Mouse (Mus musculus) ES-Bruce4 (cell line): ENCODE data around the gene Cygb. TPM values are rescaled to one million over a fixed set of nuclear protein-coding genes. Genes with fewer than 3 reads are reported as not detected.
"Not testable (repeated sequence)": the region's sequence is repeated elsewhere in the genome, so short reads cannot be mapped to it uniquely, and the experiment has no call there.

Experiments used
- H3K27ac ChIP-seq: 2 replicates; pipeline ENCODE4 v1.5.1; 2012; ENCODE audit warnings: low read length, inconsistent platforms; ENCODE audit not compliant: insufficient read depth
- H3K27me3 ChIP-seq: 2 replicates; pipeline ENCODE4 v1.6.1; 2012; ENCODE audit warnings: mild to moderate bottlenecking, low read length, inconsistent platforms; ENCODE audit not compliant: control insufficient read depth, poor library complexity, insufficient read depth, severe bottlenecking
- H3K36me3 ChIP-seq: 2 replicates; pipeline ENCODE4 v1.6.1; 2012; ENCODE audit warnings: inconsistent platforms, mild to moderate bottlenecking, low read length, moderate library complexity; ENCODE audit not compliant: control insufficient read depth, poor library complexity, insufficient read depth, severe bottlenecking
- H3K4me1 ChIP-seq: one replicate; pipeline ENCODE4 v1.8.1; 2011; ENCODE audit warnings: low read length; ENCODE audit not compliant: control insufficient read depth, insufficient read depth
- H3K4me3 ChIP-seq: 2 replicates; pipeline ENCODE4 v1.5.1; 2011; ENCODE audit warnings: low read depth, mild to moderate bottlenecking, low read length
- H3K9ac ChIP-seq: 2 replicates; pipeline ENCODE4 v1.6.1; 2012; ENCODE audit warnings: low read depth, mild to moderate bottlenecking, inconsistent platforms; ENCODE audit not compliant: poor library complexity, severe bottlenecking
- H3K9me3 ChIP-seq: replicated peaks from 2 replicates; pipeline ENCODE4 v1.6.1; 2012; ENCODE audit warnings: mild to moderate bottlenecking, low read length, inconsistent platforms; ENCODE audit not compliant: control insufficient read depth, poor library complexity, insufficient read depth, severe bottlenecking
- CTCF ChIP-seq: IDR thresholded peaks from one replicate; pipeline ENCODE4 v1.8.1; 2011; ENCODE audit warnings: low read depth, low read length
- EP300 ChIP-seq: IDR thresholded peaks from 2 replicates; pipeline ENCODE4 v1.6.1; 2011; ENCODE audit warnings: low read depth, low read length; ENCODE audit not compliant: insufficient read depth
- POLR2A ChIP-seq: IDR thresholded peaks from one replicate; pipeline ENCODE4 v1.8.1; 2011; ENCODE audit warnings: low read length; ENCODE audit not compliant: insufficient read depth
- polyA plus RNA-seq: library from polyadenylated mRNA; stranded (reverse); fragments of >200 nt; gene quantifications from 2 replicates; pipeline ENCODE4 v1.2.4, GENCODE M21; 2011; ENCODE audit warnings: low read depth; ENCODE audit not compliant: missing spikeins, insufficient read depth, insufficient read length

Gene Cygb
- polyA plus RNA-seq, 1 experiment = not detected

DNA sequence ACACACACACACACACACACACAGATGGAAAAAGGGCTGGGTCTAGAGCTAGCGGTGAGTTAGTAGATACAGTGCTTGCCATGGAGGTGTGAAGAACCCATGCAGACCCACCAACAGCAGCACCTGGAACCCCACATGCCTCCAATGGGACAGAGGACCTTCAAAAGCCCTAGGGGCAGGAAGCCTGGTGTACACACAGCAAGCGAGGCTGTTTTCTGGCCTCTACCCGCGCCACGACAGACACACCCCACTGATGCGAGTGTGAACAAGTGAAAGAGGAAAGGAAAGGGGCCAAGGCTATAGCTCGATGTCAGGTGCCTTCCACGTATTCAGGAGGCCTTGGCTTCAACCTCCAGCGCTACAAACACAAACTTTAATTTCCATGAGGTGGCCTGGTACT lies 42.2 kb downstream of the Cygb start:
- no peaks in the 10 kb centered on the region for H3K36me3 ChIP-seq
- H3K4me3 ChIP-seq = no peak overlapping the region
- H3K4me1 ChIP-seq = peaks cover 9% of the 10 kb centered on the region
- H3K9ac ChIP-seq = no peak overlapping the region
- no peaks in the 10 kb centered on the region for H3K9me3 ChIP-seq
- H3K27me3 ChIP-seq = no peaks in the 10 kb centered on the region
- TF ChIP-seq CTCF = no peak
- no peak for TF ChIP-seq EP300
- TF ChIP-seq POLR2A = no peak
- H3K27ac ChIP-seq = no peak overlapping the region

GRCm38 (mm10) chr11:116611168-116611567 lies 42.9 kb downstream of the Cygb start:
- not testable (repeated sequence) for H3K27me3 ChIP-seq, H3K36me3 ChIP-seq, H3K9ac ChIP-seq, H3K4me1 ChIP-seq, H3K4me3 ChIP-seq, H3K9me3 ChIP-seq, H3K27ac ChIP-seq

DNA sequence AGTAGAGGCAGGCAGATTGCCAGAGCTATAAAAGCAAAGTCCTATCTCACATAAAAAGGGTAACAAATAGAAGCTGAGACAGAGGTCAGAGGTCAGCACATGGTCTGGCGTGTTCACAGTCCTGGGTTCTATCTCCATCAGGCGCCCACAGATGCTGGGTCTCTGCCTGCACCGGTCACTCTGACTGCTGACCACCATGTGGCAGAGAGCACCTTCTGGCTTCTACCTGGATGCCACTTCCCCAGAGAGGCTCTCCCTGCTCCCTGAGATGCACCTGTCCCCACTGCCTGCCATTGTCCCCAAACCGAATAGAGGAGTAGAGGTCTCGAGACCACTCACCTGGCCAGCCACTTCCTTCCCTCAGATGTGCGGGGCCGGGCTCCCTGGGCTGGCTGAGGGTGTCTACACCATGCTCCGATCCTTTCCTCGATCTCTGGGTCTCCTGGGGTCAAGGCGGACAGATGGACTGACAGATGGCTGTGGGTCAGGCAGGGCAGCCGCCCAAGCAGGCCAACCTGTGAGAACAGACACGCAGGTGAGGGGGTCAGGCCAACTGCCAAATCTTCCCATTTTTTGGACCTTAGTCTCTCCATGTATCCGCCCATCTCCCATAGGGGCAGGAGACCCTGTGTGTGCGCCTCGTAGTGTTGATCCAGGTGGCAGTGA lies 44.0 kb downstream of the Cygb start:
- H3K27ac ChIP-seq = no peak overlapping the region
- no peaks in the 10 kb centered on the region for H3K36me3 ChIP-seq
- H3K27me3 ChIP-seq = no peaks in the 10 kb centered on the region
- H3K4me1 ChIP-seq = peaks cover 3% of the 10 kb centered on the region
- no peaks in the 10 kb centered on the region for H3K9me3 ChIP-seq
- no peak overlapping the region for H3K4me3 ChIP-seq
- H3K9ac ChIP-seq = no peak overlapping the region
- no peak for TF ChIP-seq CTCF
- no peak for TF ChIP-seq EP300
- TF ChIP-seq POLR2A = no peak

- H3K9me3 ChIP-seq = no peaks in the 10 kb centered on the region
- no peaks in the 10 kb centered on the region for H3K27me3 ChIP-seq
- no peak overlapping the region for H3K4me3 ChIP-seq
- no peak overlapping the region for H3K27ac ChIP-seq
- H3K36me3 ChIP-seq = 0 out of 2 replicates have a peak, but pooled peaks cover 4% of the 10 kb centered on the region
- peaks cover 3% of the 10 kb centered on the region for H3K4me1 ChIP-seq
- no peak overlapping the region for H3K9ac ChIP-seq
- TF ChIP-seq POLR2A (no peak), EP300 (no peak), CTCF (no peak)
Observed at GRCm38 (mm10) chr11:116607717-116608116, 46.4 kb downstream of the Cygb start.

DNA sequence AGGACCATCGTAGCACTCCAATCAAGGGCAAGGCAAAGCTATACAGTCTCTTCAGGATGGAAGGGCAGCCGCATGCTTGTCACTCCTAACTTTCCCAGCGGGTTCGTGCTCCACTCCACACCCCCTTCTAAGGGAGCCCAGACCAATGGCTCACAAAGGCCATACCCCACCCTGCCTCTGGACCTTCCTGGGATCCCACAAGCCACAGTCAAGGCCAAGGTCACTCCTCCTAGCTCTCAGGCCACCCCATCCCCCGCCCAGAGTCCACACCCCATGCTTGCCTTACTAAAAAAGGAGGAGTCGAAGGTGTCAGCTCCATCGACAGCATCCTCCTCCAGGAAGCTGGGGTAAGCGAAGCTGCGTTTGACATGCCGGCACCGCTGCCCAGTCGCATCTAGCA lies 50.0 kb downstream of the Cygb start:
- Histone ChIP-seq H3K4me3 (no peak overlapping the region), H3K27me3 (no peaks in the 10 kb centered on the region), H3K27ac (no peak overlapping the region), H3K9me3 (no peaks in the 10 kb centered on the region), H3K36me3 (peaks cover 13% of the 10 kb centered on the region; the same call in 1 of the 2 replicates), H3K4me1 (peaks cover 3% of the 10 kb centered on the region), H3K9ac (no peak overlapping the region)
- no peak for TF ChIP-seq CTCF

DNA sequence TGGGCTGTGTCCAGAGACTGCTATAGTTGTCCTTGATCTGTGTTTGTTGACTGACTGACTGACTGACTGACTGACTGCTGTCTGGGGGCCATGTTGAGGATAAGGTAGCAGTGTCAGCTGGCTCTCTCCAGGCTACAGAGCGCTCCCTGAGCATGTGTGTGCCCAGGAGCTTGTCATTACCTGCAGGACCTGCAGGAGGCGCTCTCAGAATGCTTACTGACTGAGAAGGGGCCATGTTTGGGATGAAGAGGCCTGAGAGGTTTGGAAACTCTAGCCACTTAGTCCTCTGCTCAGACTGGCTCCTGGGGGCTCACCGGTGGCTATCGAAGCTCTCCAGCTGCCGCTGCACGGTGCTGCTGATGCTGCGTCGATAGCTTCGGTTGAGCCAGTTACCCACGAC lies 50.8 kb downstream of the Cygb start:
- H3K36me3 ChIP-seq = peaks cover 13% of the 10 kb centered on the region; the same call in 1 of the 2 replicates
- H3K27ac ChIP-seq = no peak overlapping the region
- H3K4me3 ChIP-seq = no peak overlapping the region
- TF ChIP-seq POLR2A (no peak), CTCF (peak; percentile 75), EP300 (no peak)
- peaks cover 3% of the 10 kb centered on the region for H3K4me1 ChIP-seq
- H3K9me3 ChIP-seq = no peaks in the 10 kb centered on the region
- no peaks in the 10 kb centered on the region for H3K27me3 ChIP-seq
- no peak overlapping the region for H3K9ac ChIP-seq
